10 mouse cellular contexts compared by ENCODE assay signal in genomic region chr12:26733822-26734557, GRCm38 (mm10).
A peak's percentile ranks its signal among the peaks of the same experiment; 100 is the strongest.
DNase-seq lines count a peak whose midpoint lies in the region; ATAC-seq and TF ChIP-seq lines count a peak whose summit lies in the region.
"Had no signal": no experiment of that assay in that cellular context is flagged by ENCODE, and none has a peak within 500 bp of the region (broad histone marks: within the 10 kb centered on the region; RNA-seq: fewer than 3 reads in every experiment).

No protein-coding gene starts in this region.

- H3K36me3 ChIP-seq in kidney, embryonic 14.5 days (ENCODE audit: control insufficient read depth, insufficient read depth, low read length): no peaks in the 10 kb centered on the region
- H3K36me3 ChIP-seq in kidney, adult 2 months (ENCODE audit: control insufficient read depth, insufficient read depth, low read length): no peaks in the 10 kb centered on the region
- no peaks in the 10 kb centered on the region for H3K36me3 ChIP-seq in hindbrain, embryonic 12.5 days
- H3K36me3 ChIP-seq in midbrain, embryonic 11.5 days (ENCODE audit: control insufficient read depth, insufficient read depth, low read length): no peaks in the 10 kb centered on the region
- H3K36me3 ChIP-seq: liver, embryonic 13.5 days had no signal

- TF ChIP-seq POLR2A in kidney, adult 2 months (IDR thresholded peaks at IDR 0.05; ENCODE audit: low read depth, low read length): no peak

- no peak for DNase-seq in kidney, adult 2 months
- peak; percentile 79 for DNase-seq in embryo, embryonic 10.5 days (ENCODE audit: low spot score)
- DNase-seq in midbrain, embryonic 11.5 days (ENCODE audit: low spot score, missing footprints): peak; percentile 87
- DNase-seq in natural killer cell, adult 2 months (ENCODE audit: low spot score in 2 of 2): no peak
- no peak for DNase-seq in right cerebral cortex, postnatal 25 days
- no peak for DNase-seq in layer of hippocampus, adult 8-10 months (ENCODE audit: low spot score in 2 of 2)
- DNase-seq: cerebellum, adult 8-10 months; liver, embryonic 13.5 days had no signal

- no peak overlapping the region for H3K9ac ChIP-seq in kidney, embryonic 14.5 days (ENCODE audit: low read depth, low read length)
- H3K9ac ChIP-seq in hindbrain, embryonic 12.5 days: no peak overlapping the region
- no peak overlapping the region for H3K9ac ChIP-seq in midbrain, embryonic 11.5 days (ENCODE audit: low read length)
- H3K9ac ChIP-seq: liver, embryonic 13.5 days had no signal

- H3K27ac ChIP-seq in kidney, embryonic 14.5 days (ENCODE audit: low read depth, low read length): no peak overlapping the region
- H3K27ac ChIP-seq in kidney, adult 2 months (ENCODE audit: insufficient read depth, low read depth, low read length): no peak overlapping the region
- peak overlapping the region; percentile 64; the same call in 1 of the 2 replicates for H3K27ac ChIP-seq in hindbrain, embryonic 12.5 days
- no peak overlapping the region for H3K27ac ChIP-seq in midbrain, embryonic 11.5 days (ENCODE audit: low read depth, low read length)
- H3K27ac ChIP-seq: liver, embryonic 13.5 days had no signal

- no peaks in the 10 kb centered on the region for H3K27me3 ChIP-seq in kidney, embryonic 14.5 days (ENCODE audit: control insufficient read depth, insufficient read depth, low read length)
- H3K27me3 ChIP-seq in kidney, adult 2 months (replicated peaks; ENCODE audit: control insufficient read depth, insufficient read depth, low read length): no peaks in the 10 kb centered on the region
- no peaks in the 10 kb centered on the region for H3K27me3 ChIP-seq in hindbrain, embryonic 12.5 days
- no peaks in the 10 kb centered on the region for H3K27me3 ChIP-seq in midbrain, embryonic 11.5 days (ENCODE audit: control insufficient read depth, insufficient read depth, low read length)
- H3K27me3 ChIP-seq: liver, embryonic 13.5 days had no signal

- ATAC-seq in kidney, embryonic 14.5 days (ENCODE audit: low FRiP score, low TSS enrichment): peak; percentile 49; the same call in 1 of the 2 replicates
- peak; percentile 81 for ATAC-seq in hindbrain, embryonic 12.5 days (ENCODE audit: low FRiP score)
- peak; percentile 73 for ATAC-seq in midbrain, embryonic 11.5 days (ENCODE audit: low FRiP score)

- no peak overlapping the region for H3K4me3 ChIP-seq in kidney, embryonic 14.5 days (ENCODE audit: low read length)
- H3K4me3 ChIP-seq in kidney, adult 2 months (ENCODE audit: insufficient read depth, low read depth, low read length): no peak overlapping the region
- H3K4me3 ChIP-seq in hindbrain, embryonic 12.5 days: no peak overlapping the region
- H3K4me3 ChIP-seq in midbrain, embryonic 11.5 days (ENCODE audit: low read depth, low read length): no peak overlapping the region
- H3K4me3 ChIP-seq: liver, embryonic 13.5 days had no signal

- 9% methylated on average over 4 of the region's 4 CpGs for WGBS in kidney, embryonic 14.5 days
- WGBS in kidney, adult 2 months: 45% methylated on average over 4 of the region's 4 CpGs
- 30% methylated on average over 4 of the region's 4 CpGs for WGBS in hindbrain, embryonic 12.5 days
- WGBS in midbrain, embryonic 11.5 days: 55% methylated on average over 4 of the region's 4 CpGs

- no peak for TF ChIP-seq CTCF in kidney, adult 2 months (conservative IDR thresholded peaks at IDR 0.05; ENCODE audit: insufficient read depth, insufficient read length, low read depth, low read length)

- no peak overlapping the region for H3K4me2 ChIP-seq in kidney, embryonic 14.5 days (replicated peaks; ENCODE audit: low read depth, low read length)
- H3K4me2 ChIP-seq in hindbrain, embryonic 12.5 days (replicated peaks): no peak overlapping the region
- H3K4me2 ChIP-seq in midbrain, embryonic 11.5 days: no peak overlapping the region
- H3K4me2 ChIP-seq: liver, embryonic 13.5 days had no signal

- no peaks in the 10 kb centered on the region for H3K9me3 ChIP-seq in kidney, embryonic 14.5 days (ENCODE audit: control insufficient read depth, low read length)
- no peaks in the 10 kb centered on the region for H3K9me3 ChIP-seq in hindbrain, embryonic 12.5 days (replicated peaks)
- H3K9me3 ChIP-seq in midbrain, embryonic 11.5 days (ENCODE audit: control insufficient read depth, low read length): no peaks in the 10 kb centered on the region; the same call in 1 of the 2 replicates
- H3K9me3 ChIP-seq: liver, embryonic 13.5 days had no signal

- H3K4me1 ChIP-seq in kidney, embryonic 14.5 days (ENCODE audit: control insufficient read depth, insufficient read depth, low read length): peaks cover 15% of the 10 kb centered on the region; the same call in 1 of the 2 replicates
- no peaks in the 10 kb centered on the region for H3K4me1 ChIP-seq in kidney, adult 2 months (ENCODE audit: control insufficient read depth, insufficient read depth, low read length)
- H3K4me1 ChIP-seq in hindbrain, embryonic 12.5 days: peaks cover 14% of the 10 kb centered on the region
- no peaks in the 10 kb centered on the region for H3K4me1 ChIP-seq in midbrain, embryonic 11.5 days (ENCODE audit: control insufficient read depth, insufficient read depth, low read length)
- H3K4me1 ChIP-seq: liver, embryonic 13.5 days had no signal

Comparison
In these comparisons a context has a peak if more than half of its experiments do, and no peak if none do; other contexts are left out.
1. DNase-seq: peak in embryo, embryonic 10.5 days (single experiment) and midbrain, embryonic 11.5 days (single experiment); none in kidney, adult 2 months (single experiment), natural killer cell, adult 2 months (0 of 2), right cerebral cortex, postnatal 25 days (single experiment) and layer of hippocampus, adult 8-10 months (0 of 2).
2. Peak in every context shown above with its lines, with median percentiles within 50 percentile points of each other: ATAC-seq.